8 mouse cellular contexts compared by ENCODE assay signal in genomic region chr5:110458936-110459335, GRCm38 (mm10). TPM values are rescaled to one million over a fixed set of nuclear protein-coding genes. Genes with fewer than 3 reads are reported as not detected.
A peak's percentile ranks its signal among the peaks of the same experiment; 100 is the strongest.
DNase-seq lines count a peak whose midpoint lies in the region; ATAC-seq lines count a peak whose summit lies in the region.

No protein-coding gene starts in this region.

- no peak overlapping the region for H3K4me3 ChIP-seq in neural tube, embryonic 15.5 days (replicated peaks)

- no peak for ATAC-seq in neural tube, embryonic 15.5 days (ENCODE audit: low FRiP score)

- H3K4me2 ChIP-seq in neural tube, embryonic 15.5 days, result no peak overlapping the region

- WGBS in neural tube, embryonic 15.5 days, result 70% methylated on average over 3 of the region's 3 CpGs

- no peaks in the 10 kb centered on the region for H3K9me3 ChIP-seq in neural tube, embryonic 15.5 days (replicated peaks)

- no peaks in the 10 kb centered on the region for H3K27me3 ChIP-seq in neural tube, embryonic 15.5 days (replicated peaks)

- H3K9ac ChIP-seq in neural tube, embryonic 15.5 days (replicated peaks), result no peak overlapping the region

- DNase-seq in heart, adult 18-20 months, result peak; percentile 65 to 75
- DNase-seq in heart, postnatal 25 days (ENCODE audit: low spot score), result no peak
- peak; percentile 89 for DNase-seq in Muller cell, postnatal 12 days (ENCODE audit: inconsistent ontology term)
- peak; percentile 62 to 66 for DNase-seq in frontal cortex, postnatal 36 days (ENCODE audit: low spot score in 2 of 2)
- peak; percentile 57 to 83 for DNase-seq in left cerebral cortex, postnatal 25 days (ENCODE audit: low spot score in 2 of 2)
- no peak for DNase-seq in liver
- DNase-seq in gastrocnemius, postnatal 10 days, result no peak

- no peak overlapping the region for H3K27ac ChIP-seq in neural tube, embryonic 15.5 days (replicated peaks)

- H3K4me1 ChIP-seq in neural tube, embryonic 15.5 days, result no peaks in the 10 kb centered on the region

- H3K36me3 ChIP-seq in neural tube, embryonic 15.5 days, result no peaks in the 10 kb centered on the region

- intact Hi-C loops in heart, postnatal 25 days (cut with DNase I), result no loop called here
- intact Hi-C loops in left cerebral cortex, postnatal 25 days (cut with DNase I), result no loop called here

RNA-seq across cellular contexts. Expression of gene Fbrsl1, which starts 10.6 kb away (rescaled TPM):
- 10 to 100 TPM; 44.9 to 50.1 TPM for total RNA-seq in heart, adult 18-20 months (2021)
- 10 to 100 TPM; 43.1 to 48.6 TPM for total RNA-seq in heart, postnatal 25 days (2021)
- total RNA-seq in left cerebral cortex, postnatal 25 days (2021), result 10 to 100 TPM; 68.6 to 73.8 TPM
- 10 to 100 TPM; 33.5 to 37.7 TPM for total RNA-seq in gastrocnemius, postnatal 10 days (2021)
- 16.7 and 19.7 TPM in 2 replicates for polyA plus RNA-seq in neural tube, embryonic 15.5 days (2015; fragmentation: Nextera tagmentation; extraction: Ambion mirVana)

Comparison
In these comparisons a context has a peak if more than half of its experiments do, and no peak if none do; other contexts are left out.
1. DNase-seq: peak in heart, adult 18-20 months (2 of 2), Muller cell, postnatal 12 days (single experiment), frontal cortex, postnatal 36 days (2 of 2) and left cerebral cortex, postnatal 25 days (2 of 2); none in heart, postnatal 25 days (single experiment), liver (single experiment) and gastrocnemius, postnatal 10 days (single experiment).